Mouse (Mus musculus) heart, adult 2 months (tissue): ENCODE data around the gene B3gnt2.

Experiments used
- EP300 ChIP-seq: fragments of 200-500 bp; IDR thresholded peaks from 2 replicates; pipeline ENCODE4 v1.6.1; 2011; ENCODE audit warnings: low read depth, low read length, control low read depth; ENCODE audit not compliant: insufficient read depth
- POLR2A ChIP-seq: fragments of 200-500 bp; IDR thresholded peaks from 2 replicates; pipeline ENCODE4 v1.6.1; 2011; ENCODE audit warnings: mild to moderate bottlenecking, low read depth, low read length, control low read depth; ENCODE audit not compliant: insufficient read depth

GRCm38 (mm10) chr11:22798916-22799315, 61.8 kb downstream of the B3gnt2 start:
- TF ChIP-seq POLR2A (no peak), EP300 (no peak)
